Mouse (Mus musculus) MEL (cell line): Measurements from ENCODE around the gene Tmem251. TPM values are rescaled to one million over a fixed set of nuclear protein-coding genes. Genes with fewer than 3 reads are reported as not detected.

Source experiments
- DNase-seq: peaks from one replicate; pipeline ENCODE4 v3.0.0; 2011; ENCODE audit warnings: low read depth, low spot score
- H3K27ac ChIP-seq: 2 replicates; pipeline ENCODE4 v1.5.1; 2012; ENCODE audit warnings: low read depth, mild to moderate bottlenecking, control low read depth, low read length, moderate library complexity; ENCODE audit not compliant: control insufficient read depth
- H3K27me3 ChIP-seq, 2 experiments: fragments of 150-350 bp in 1 of 2; sonication (generic) in 1 of 2; 2 replicates each; pipeline ENCODE4 v1.6.1; 2012; ENCODE audit warnings: low read length in 2 of 2, mild to moderate bottlenecking in 2 of 2, improper control_type of control experiment in 1 of 2, moderate library complexity in 1 of 2; ENCODE audit not compliant: insufficient read depth in 2 of 2, control insufficient read depth in 1 of 2
- H3K36me3 ChIP-seq, 2 experiments: 2 replicates each; pipeline ENCODE4 v1.6.1; 2012 to 2014; ENCODE audit warnings: low read length in 2 of 2, improper control_type of control experiment in 1 of 2, inconsistent platforms in 1 of 2, mild to moderate bottlenecking in 1 of 2; ENCODE audit not compliant: insufficient read depth in 2 of 2, control insufficient read depth in 1 of 2
- H3K4me1 ChIP-seq, 2 experiments: fragments of 150-350 bp in 1 of 2; sonication (generic) in 1 of 2; 2 replicates each; pipeline ENCODE4 v1.6.1; 2012; ENCODE audit warnings: low read length in 2 of 2, improper control_type of control experiment in 1 of 2, mild to moderate bottlenecking in 1 of 2; ENCODE audit not compliant: insufficient read depth in 2 of 2, control insufficient read depth in 1 of 2
- H3K4me3 ChIP-seq, 2 experiments: fragments of 150-350 bp in 1 of 2; sonication (generic) in 1 of 2; 2 replicates each; pipeline ENCODE4 v1.5.1; 2012; ENCODE audit warnings: low read depth in 2 of 2, low read length in 2 of 2, mild to moderate bottlenecking in 2 of 2, moderate library complexity in 2 of 2, control low read depth in 1 of 2, improper control_type of control experiment in 1 of 2; ENCODE audit not compliant: control insufficient read depth in 1 of 2, insufficient read depth in 1 of 2
- H3K79me2 ChIP-seq: 2 replicates; pipeline ENCODE4 v1.6.1; 2012; ENCODE audit warnings: mild to moderate bottlenecking, low read length, moderate library complexity; ENCODE audit not compliant: control insufficient read depth, poor library complexity, insufficient read depth
- H3K9ac ChIP-seq: 2 replicates; pipeline ENCODE4 v1.6.1; 2012; ENCODE audit warnings: low read depth, mild to moderate bottlenecking, control low read depth, low read length, moderate library complexity; ENCODE audit not compliant: control insufficient read depth, poor library complexity, severe bottlenecking
- H3K9me3 ChIP-seq: fragments of 150-350 bp; sonication (generic); replicated peaks from 2 replicates; pipeline ENCODE4 v1.6.1; 2012; ENCODE audit warnings: mild to moderate bottlenecking, low read length, improper control_type of control experiment, moderate library complexity; ENCODE audit not compliant: insufficient read depth
- ETS1 ChIP-seq: IDR thresholded peaks from 2 replicates; pipeline ENCODE4 v1.6.1; 2012; ENCODE audit warnings: low read depth, mild to moderate bottlenecking, inconsistent platforms, low read length, improper control_type of control experiment, moderate library complexity
- GATA1 ChIP-seq: IDR thresholded peaks from 2 replicates; pipeline ENCODE4 v1.6.1; 2011; ENCODE audit warnings: low read depth, low read length, improper control_type of control experiment
- JUND ChIP-seq: IDR thresholded peaks from 2 replicates; pipeline ENCODE4 v1.6.1; 2011; ENCODE audit warnings: low read depth, mild to moderate bottlenecking, improper control_type of control experiment, low read length
- MAZ ChIP-seq: IDR thresholded peaks from 2 replicates; pipeline ENCODE4 v1.6.1; 2012; ENCODE audit warnings: low read depth, mild to moderate bottlenecking, inconsistent platforms, low read length, improper control_type of control experiment
- MEF2A ChIP-seq: IDR thresholded peaks from 2 replicates; pipeline ENCODE4 v1.6.1; 2014; ENCODE audit warnings: low read depth, mild to moderate bottlenecking, inconsistent platforms, low read length, improper control_type of control experiment; ENCODE audit not compliant: poor library complexity, insufficient replicate concordance, severe bottlenecking; ENCODE audit errors: extremely low read depth
- MXI1 ChIP-seq: IDR thresholded peaks from 2 replicates; pipeline ENCODE4 v1.6.1; 2011; ENCODE audit warnings: mild to moderate bottlenecking, low read depth, low read length, improper control_type of control experiment
- MYB ChIP-seq: IDR thresholded peaks from 2 replicates; pipeline ENCODE4 v1.6.1; 2011; ENCODE audit warnings: mild to moderate bottlenecking, low read depth, low read length, improper control_type of control experiment
- MYC ChIP-seq: IDR thresholded peaks from 2 replicates; pipeline ENCODE4 v1.6.1; 2011; ENCODE audit warnings: low read depth, mild to moderate bottlenecking, low read length, improper control_type of control experiment, moderate library complexity
- NELFE ChIP-seq: IDR thresholded peaks from 2 replicates; pipeline ENCODE4 v1.6.1; 2011; ENCODE audit warnings: low read depth, low read length, improper control_type of control experiment
- POLR2AphosphoS2 ChIP-seq: IDR thresholded peaks from 2 replicates; pipeline ENCODE4 v1.6.1; 2011; ENCODE audit warnings: low read length, improper control_type of control experiment
- POLR2AphosphoS5 ChIP-seq: IDR thresholded peaks from 2 replicates; pipeline ENCODE4 v1.6.1; 2012; ENCODE audit warnings: low read depth, borderline replicate concordance, mild to moderate bottlenecking, inconsistent platforms, low read length, moderate library complexity, mixed read lengths
- RCOR1 ChIP-seq: IDR thresholded peaks from 2 replicates; pipeline ENCODE4 v1.6.1; 2012; ENCODE audit warnings: low read depth, mild to moderate bottlenecking, inconsistent platforms, low read length, improper control_type of control experiment
- SIN3A ChIP-seq: IDR thresholded peaks from 2 replicates; pipeline ENCODE4 v1.6.1; 2012; ENCODE audit warnings: low read length, improper control_type of control experiment, inconsistent platforms
- TBP ChIP-seq: IDR thresholded peaks from 2 replicates; pipeline ENCODE4 v1.8.0; 2011; ENCODE audit warnings: low read depth, low read length, improper control_type of control experiment
- USF2 ChIP-seq, 2 experiments: IDR thresholded peaks; 2 replicates each; pipeline ENCODE4 v1.6.1; 2011 to 2012; ENCODE audit warnings: improper control_type of control experiment in 2 of 2, low read length in 2 of 2, borderline replicate concordance in 1 of 2, inconsistent platforms in 1 of 2, low read depth in 1 of 2, mild to moderate bottlenecking in 1 of 2; ENCODE audit not compliant: insufficient read depth in 1 of 2
- ZC3H11A ChIP-seq: IDR thresholded peaks from 2 replicates; pipeline ENCODE4 v1.6.1; 2012; ENCODE audit warnings: low read depth, mild to moderate bottlenecking, inconsistent platforms, low read length, improper control_type of control experiment
- ZNF384 ChIP-seq: IDR thresholded peaks from 2 replicates; pipeline ENCODE4 v1.6.1; 2012; ENCODE audit warnings: low read depth, mild to moderate bottlenecking, inconsistent platforms, low read length, improper control_type of control experiment
- polyA plus RNA-seq, 2 experiments: library from polyadenylated mRNA; stranded (reverse) in 1 of 2; unstranded in 1 of 2; fragments of >175 nt in 1 of 2; fragments of >200 nt in 1 of 2; gene quantifications; 2 replicates each; pipeline versions ENCODE4 v1.2.1 to v1.2.4; 2012; ENCODE audit warnings: low replicate concordance in 2 of 2, low read depth in 1 of 2; ENCODE audit not compliant: insufficient read length in 2 of 2, insufficient read depth in 1 of 2, missing spikeins in 1 of 2
- total RNA-seq: library from RNA; depleted of rRNA; stranded (reverse); fragments of 300-350 nt; gene quantifications from 2 replicates; pipeline ENCODE4 v1.2.3, GENCODE M21; 2012

Tmem251 gene
- total and polyA plus RNA-seq, 3 experiments: 9.0 to 57.5 (median 11.4) TPM

- DNase-seq: peak; percentile 70
- H3K36me3 ChIP-seq: peaks cover 0 to 5% of the 10 kb centered on the region in 2 experiments; a peak in 2 of 4 replicates
- TF ChIP-seq GATA1 (0 out of 2 replicates have a peak, but pooled peaks have one; percentile 15), TBP (peak; percentile 67), ZNF384 (no peak), ZC3H11A (0 out of 2 replicates have a peak, but pooled peaks have one; percentile 3), USF2 (IDR thresholded peaks at IDR 0.05; ENCODE audit: borderline replicate concordance in 1 of 2, insufficient read depth in 1 of 2, low read depth in 1 of 2, low read length in 2 of 2) (no peak), MYB (no peak), ETS1 (0 out of 2 replicates have a peak, but pooled peaks have one; percentile 12)
- TF ChIP-seq, all 39 proteins: peak for 4
- peak overlapping the region; percentile 27 to 66 for H3K4me3 ChIP-seq
- peaks cover 20% of the 10 kb centered on the region for H3K79me2 ChIP-seq
- H3K27ac ChIP-seq: peak overlapping the region; percentile 62; the same call in 1 of the 2 replicates
- no peaks in the 10 kb centered on the region for H3K9me3 ChIP-seq
- no peaks in the 10 kb centered on the region for H3K27me3 ChIP-seq
- peak overlapping the region; percentile 83 for H3K9ac ChIP-seq
- H3K4me1 ChIP-seq: peaks cover 9 to 20% of the 10 kb centered on the region in 2 experiments
Measured at GRCm38 (mm10) chr12:102705906-102706640, 37.5 kb upstream of the Tmem251 start.

DNA sequence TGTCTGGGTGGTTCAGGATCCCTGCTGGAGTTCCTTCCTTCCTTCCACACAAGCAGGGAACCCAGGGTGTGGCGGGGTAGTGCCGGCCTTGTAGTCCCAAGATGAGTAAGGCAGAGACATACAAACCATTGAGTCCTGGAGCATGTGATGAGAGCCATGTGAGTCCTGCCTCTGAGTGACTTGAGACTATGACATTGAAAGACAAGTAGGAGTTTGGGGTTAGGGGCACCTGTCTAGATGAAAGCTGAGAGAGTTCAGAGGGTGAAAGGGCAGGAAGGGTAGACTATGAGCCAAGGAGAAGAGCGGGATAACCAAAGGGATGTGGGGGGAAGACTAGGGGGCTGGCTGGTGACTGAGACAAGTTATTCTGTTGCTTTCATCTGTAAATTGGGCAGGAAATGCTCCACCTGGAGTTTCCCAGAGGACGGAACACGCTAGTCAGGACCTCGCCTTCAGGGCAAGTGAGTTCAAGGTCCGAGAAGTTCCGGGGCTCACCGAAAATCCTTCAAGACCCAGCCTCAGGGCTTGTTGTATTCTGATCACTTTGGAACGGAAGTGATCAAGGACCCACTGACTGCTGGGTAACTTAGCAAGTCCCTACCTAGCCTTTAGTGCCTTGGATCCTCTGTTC is 36.6 kb upstream of the Tmem251 start:
- peaks cover 14% of the 10 kb centered on the region for H3K79me2 ChIP-seq
- no peak overlapping the region for H3K27ac ChIP-seq
- H3K4me1 ChIP-seq: peaks cover 9 to 20% of the 10 kb centered on the region in 2 experiments
- TF ChIP-seq JUND: no peak
- TF ChIP-seq MYB: no peak
- TF ChIP-seq POLR2AphosphoS5: no peak
- no peak for TF ChIP-seq MXI1
- no peak for TF ChIP-seq ETS1
- no peak for TF ChIP-seq MAZ
- TF ChIP-seq RCOR1: no peak
- TF ChIP-seq SIN3A: no peak
- no peak for TF ChIP-seq POLR2AphosphoS2
- no peak for TF ChIP-seq MEF2A
- no peak for TF ChIP-seq NELFE
- TF ChIP-seq MYC: no peak
- no peak overlapping the region for H3K9ac ChIP-seq
- H3K4me3 ChIP-seq: no peak overlapping the region
- DNase-seq: peak; percentile 25
- H3K27me3 ChIP-seq: no peaks in the 10 kb centered on the region
- H3K9me3 ChIP-seq: no peaks in the 10 kb centered on the region
- H3K36me3 ChIP-seq: peaks cover 0 to 5% of the 10 kb centered on the region in 2 experiments; a peak in 2 of 4 replicates
